Comparison of ENCODE assay signal across 15 mouse cellular contexts in the genomic region with DNA sequence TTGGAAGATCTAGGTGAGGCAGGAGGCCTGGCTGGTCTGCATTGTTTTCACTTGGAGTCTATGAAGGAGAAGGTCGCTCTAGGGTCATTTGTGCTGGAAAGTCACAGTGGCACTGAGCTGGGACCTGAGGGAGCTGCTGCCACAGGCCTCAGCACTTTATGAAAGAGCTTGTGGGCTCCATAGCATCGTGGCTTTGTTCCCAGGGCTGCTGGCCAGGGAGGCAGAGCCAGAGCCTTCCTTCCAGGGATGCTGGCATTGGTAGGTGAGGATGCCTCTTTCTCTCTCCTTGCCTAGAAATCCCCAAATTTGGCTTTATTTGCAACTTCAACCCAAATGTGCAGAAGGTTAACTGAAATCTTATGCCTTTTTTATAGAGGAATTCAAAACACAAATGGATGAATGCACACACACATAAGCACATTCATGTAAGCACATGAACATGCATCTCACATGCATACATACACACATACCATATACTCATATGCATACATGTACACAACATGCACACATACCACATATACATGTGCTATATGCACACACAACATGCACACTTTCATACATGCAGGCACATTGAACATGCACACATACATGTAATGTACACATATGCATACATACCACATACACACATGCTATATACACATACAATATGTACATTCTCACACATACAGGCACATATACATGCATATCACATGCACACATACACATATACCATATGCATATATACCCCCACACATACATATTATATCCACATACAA. TPM values are rescaled to one million over a fixed set of nuclear protein-coding genes. Genes with fewer than 3 reads are reported as not detected.
A peak's percentile ranks its signal among the peaks of the same experiment; 100 is the strongest.
DNase-seq lines count a peak whose midpoint lies in the region; ATAC-seq lines count a peak whose summit lies in the region.
"Had no signal": no experiment of that assay in that cellular context is flagged by ENCODE, and none has a peak within 500 bp of the region (broad histone marks: within the 10 kb centered on the region; RNA-seq: fewer than 3 reads in every experiment).

No protein-coding gene starts in this region.

- H3K4me1 ChIP-seq in liver, embryonic 12.5 days = peaks cover 85% of the 10 kb centered on the region
- 0 out of 2 replicates have a peak, but pooled peaks cover 4% of the 10 kb centered on the region for H3K4me1 ChIP-seq in midbrain, embryonic 13.5 days (replicated peaks)
- H3K4me1 ChIP-seq: heart, embryonic 13.5 days had no signal

- H3K9me3 ChIP-seq in liver, embryonic 12.5 days (replicated peaks) = no peaks in the 10 kb centered on the region
- no peaks in the 10 kb centered on the region for H3K9me3 ChIP-seq in midbrain, embryonic 13.5 days
- H3K9me3 ChIP-seq: heart, embryonic 13.5 days; intestine, embryonic 15.5 days; limb, embryonic 15.5 days; midbrain, embryonic 10.5 days had no signal

- no peak for ATAC-seq in liver, embryonic 12.5 days
- no peak for ATAC-seq in midbrain, embryonic 13.5 days
- ATAC-seq: intestine, embryonic 15.5 days; lung, postnatal 0 days had no signal

- H3K27me3 ChIP-seq in liver, embryonic 12.5 days (replicated peaks) = no peaks in the 10 kb centered on the region
- H3K27me3 ChIP-seq in midbrain, embryonic 13.5 days = no peaks in the 10 kb centered on the region
- H3K27me3 ChIP-seq: intestine, embryonic 15.5 days; limb, embryonic 15.5 days had no signal

- peak; percentile 24 for DNase-seq in cerebellum, adult 11 months
- no peak for DNase-seq in cerebellum, postnatal 4 days (ENCODE audit: low spot score in 2 of 2)
- no peak for DNase-seq in liver
- peak; percentile 62 for DNase-seq in cerebellum, adult 9-11 months
- no peak for DNase-seq in embryo, embryonic 9.5 days (ENCODE audit: extremely low spot score)
- DNase-seq: adrenal gland, adult 8-10 months; gastrocnemius, postnatal 14 days had no signal

- peak overlapping the region; percentile 36 for H3K4me2 ChIP-seq in liver, embryonic 12.5 days
- no peak overlapping the region for H3K4me2 ChIP-seq in midbrain, embryonic 13.5 days (replicated peaks)
- H3K4me2 ChIP-seq: heart, embryonic 13.5 days; intestine, embryonic 15.5 days; limb, embryonic 15.5 days had no signal

- H3K36me3 ChIP-seq in liver, embryonic 12.5 days = no peaks in the 10 kb centered on the region
- H3K36me3 ChIP-seq in midbrain, embryonic 13.5 days = no peaks in the 10 kb centered on the region
- H3K36me3 ChIP-seq: heart, embryonic 13.5 days; intestine, embryonic 15.5 days; limb, embryonic 15.5 days; midbrain, embryonic 10.5 days had no signal

- peak overlapping the region; percentile 75 for H3K27ac ChIP-seq in liver, embryonic 12.5 days
- no peak overlapping the region for H3K27ac ChIP-seq in midbrain, embryonic 13.5 days
- H3K27ac ChIP-seq: heart, embryonic 13.5 days; intestine, embryonic 15.5 days; limb, embryonic 15.5 days; midbrain, embryonic 10.5 days had no signal

- H3K9ac ChIP-seq in liver, embryonic 12.5 days = peak overlapping the region; percentile 27; the same call in 1 of the 2 replicates
- H3K9ac ChIP-seq in midbrain, embryonic 13.5 days (replicated peaks) = no peak overlapping the region
- H3K9ac ChIP-seq: heart, embryonic 13.5 days; intestine, embryonic 15.5 days; limb, embryonic 15.5 days had no signal

- 46% methylated on average over 2 of the region's 2 CpGs for WGBS in liver, embryonic 12.5 days (ENCODE audit: insufficient replicate concordance)
- 57% methylated on average over 2 of the region's 2 CpGs for WGBS in midbrain, embryonic 13.5 days

- 0 out of 2 replicates have a peak overlapping the region, but pooled peaks have one; percentile 15 for H3K4me3 ChIP-seq in liver, embryonic 12.5 days
- no peak overlapping the region for H3K4me3 ChIP-seq in midbrain, embryonic 13.5 days (replicated peaks)
- H3K4me3 ChIP-seq: heart, embryonic 13.5 days; intestine, embryonic 15.5 days; limb, embryonic 15.5 days; midbrain, embryonic 10.5 days had no signal

RNA-seq across cellular contexts. Expression of gene Ptpre, which starts 50.7 kb away (rescaled TPM):
- 4.6 and 6.0 TPM in 2 replicates for polyA plus RNA-seq in liver, embryonic 12.5 days (2016; fragmentation: Nextera tagmentation; extraction: Ambion mirVana)
- polyA plus RNA-seq in midbrain, embryonic 13.5 days (2015; fragmentation: Nextera tagmentation; extraction: Ambion mirVana) = 3.7 and 4.4 TPM in 2 replicates

RNA-seq across cellular contexts. Expression of gene Clrn3, which starts 59.5 kb away (rescaled TPM):
- polyA plus RNA-seq in liver, embryonic 12.5 days (2016; fragmentation: Nextera tagmentation; extraction: Ambion mirVana) = not detected in 2 replicates
- not detected in 2 replicates for polyA plus RNA-seq in midbrain, embryonic 13.5 days (2015; fragmentation: Nextera tagmentation; extraction: Ambion mirVana)
- polyA plus RNA-seq: embryonic facial prominence, embryonic 11.5 days; heart, embryonic 13.5 days; limb, embryonic 15.5 days; lung, postnatal 0 days; midbrain, embryonic 10.5 days had no signal

Comparison
In these comparisons a context has a peak if more than half of its experiments do, and no peak if none do; other contexts are left out.
1. DNase-seq: peak in cerebellum, adult 11 months (single experiment) and cerebellum, adult 9-11 months (single experiment); none in cerebellum, postnatal 4 days (0 of 2), liver (single experiment) and embryo, embryonic 9.5 days (single experiment).